Mouse (Mus musculus): Measurements from ENCODE around the gene Lrch1.

DNA sequence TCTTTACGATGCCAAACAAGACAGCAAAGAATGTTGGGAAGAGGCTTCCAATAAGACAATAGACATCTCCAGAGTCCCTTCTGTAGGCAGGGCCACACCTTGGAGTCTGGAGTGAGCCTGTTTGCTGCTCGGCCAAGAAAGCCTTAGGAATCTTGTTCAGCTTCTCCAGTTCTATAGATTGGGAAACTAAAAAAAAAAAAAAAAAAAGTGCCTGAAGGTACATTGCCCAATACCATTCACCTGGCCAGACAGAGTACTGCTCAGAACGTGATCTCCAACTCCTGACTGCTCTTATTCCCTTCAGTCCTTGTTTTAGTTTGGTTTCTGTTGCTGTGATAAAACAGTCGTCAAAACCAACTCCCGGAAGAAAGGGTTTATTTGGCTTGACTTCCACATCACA lies 12.9 kb upstream of the Lrch1 start:
- no peak for TF ChIP-seq POLR2A (IDR thresholded peaks at IDR 0.05; ENCODE audit: insufficient read length, low read depth)
- no peak for TF ChIP-seq TCF12 (IDR thresholded peaks at IDR 0.05; ENCODE audit: insufficient read depth, poor library complexity, severe bottlenecking)
